Mouse (Mus musculus) liver, embryonic 14.5 days (tissue): Measurements from ENCODE around the gene Krt84.

ENCODE experiments used
- CTCF ChIP-seq: IDR thresholded peaks from 2 replicates; pipeline ENCODE4 v1.5.1; 2016; ENCODE audit warnings: antibody characterized with exemption, low read depth, control low read depth
- EP300 ChIP-seq: IDR thresholded peaks from 2 replicates; pipeline ENCODE4 v1.6.1; 2016; ENCODE audit warnings: antibody characterized with exemption, low read depth

GRCm38 (mm10) chr15:101506896-101507758 is 25.5 kb downstream of the Krt84 start:
- TF ChIP-seq CTCF (no peak), EP300 (no peak)
